Mouse (Mus musculus) liver, postnatal 0 days (tissue): ENCODE measurements around the gene Doxl2.

Experiments
- CTCF ChIP-seq: sonication (generic); IDR thresholded peaks from 2 replicates; pipeline ENCODE4 v1.5.1; 2016; ENCODE audit warnings: antibody characterized with exemption, low read depth
- EP300 ChIP-seq: IDR thresholded peaks from 2 replicates; pipeline ENCODE4 v1.6.1; 2016; ENCODE audit warnings: antibody characterized with exemption, low read depth, mild to moderate bottlenecking

GRCm38 (mm10) chr6:49008420-49009160 lies 33.8 kb downstream of the Doxl2 start:
- no peak for TF ChIP-seq CTCF
- TF ChIP-seq EP300 = no peak
